Mouse (Mus musculus): ENCODE results near the gene Lrrc8d. TPM values are rescaled to one million over a fixed set of nuclear protein-coding genes. Genes with fewer than 3 reads are reported as not detected.
"Not testable (repeated sequence)": the region's sequence is repeated elsewhere in the genome, so short reads cannot be mapped to it uniquely, and the experiment has no call there.

The Lrrc8d gene
- polyA plus RNA-seq, 1 experiment, result 0.09 TPM

- Histone ChIP-seq H3K36me3 (ENCODE audit: control insufficient read depth) (no peaks in the 10 kb centered on the region), H3K4me3 (replicated peaks) (no peak overlapping the region), H3K9me3 (ENCODE audit: control insufficient read depth, low read length) (no peaks in the 10 kb centered on the region), H3K4me1 (ENCODE audit: control insufficient read depth) (0 out of 2 replicates have a peak, but pooled peaks cover 2% of the 10 kb centered on the region), H3K27me3 (ENCODE audit: control insufficient read depth) (no peaks in the 10 kb centered on the region)
- TF ChIP-seq GATA1 (IDR thresholded peaks at IDR 0.05; ENCODE audit: low read length) (no peak), TAL1 (IDR thresholded peaks at IDR 0.05; ENCODE audit: low read length) (no peak)
Observed at GRCm38 (mm10) chr5:105683912-105684350, 15.8 kb upstream of the Lrrc8d start.

DNA sequence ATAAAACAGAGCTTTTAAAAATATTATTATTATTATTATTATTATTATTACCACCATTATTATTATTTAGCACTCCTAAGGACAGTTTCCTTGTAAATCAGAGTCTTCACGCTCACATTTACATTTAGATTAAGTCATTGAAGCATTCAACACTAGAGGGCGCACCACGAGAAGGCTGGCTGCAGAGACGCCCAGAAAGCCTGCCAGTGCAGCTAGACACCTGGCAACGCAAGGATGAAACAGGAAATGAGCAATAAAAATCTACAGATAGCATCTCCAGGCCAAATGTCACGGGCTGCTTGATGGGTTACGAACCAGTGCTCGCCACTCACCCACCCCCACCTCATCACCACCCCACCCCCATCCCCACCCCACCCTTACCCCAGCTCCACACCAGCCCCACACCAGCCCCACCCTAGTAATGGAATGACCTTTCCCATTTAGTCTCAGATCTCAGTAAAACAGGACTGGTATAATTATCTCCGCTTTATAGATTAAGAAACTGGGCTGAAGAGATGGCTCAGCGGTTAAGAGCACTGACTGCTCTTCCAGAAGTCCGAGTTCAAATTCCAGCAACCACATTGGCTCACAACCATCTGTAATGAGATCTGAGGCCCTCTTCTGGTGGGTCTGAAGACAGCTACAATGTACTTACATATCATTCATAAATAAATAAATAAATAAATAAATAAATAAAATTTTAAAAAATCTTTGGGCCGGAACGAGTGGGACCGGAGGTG is 14.7 kb upstream of the Lrrc8d start:
- Histone ChIP-seq H3K36me3 (ENCODE audit: control insufficient read depth) (no peaks in the 10 kb centered on the region), H3K9me3 (ENCODE audit: control insufficient read depth, low read length) (no peaks in the 10 kb centered on the region), H3K4me3 (replicated peaks) (no peak overlapping the region), H3K27me3 (ENCODE audit: control insufficient read depth) (no peaks in the 10 kb centered on the region), H3K4me1 (ENCODE audit: control insufficient read depth) (0 out of 2 replicates have a peak, but pooled peaks cover 2% of the 10 kb centered on the region)
- TF ChIP-seq TAL1 (IDR thresholded peaks at IDR 0.05; ENCODE audit: low read length) (no peak), GATA1 (IDR thresholded peaks at IDR 0.05; ENCODE audit: low read length) (no peak)

DNA sequence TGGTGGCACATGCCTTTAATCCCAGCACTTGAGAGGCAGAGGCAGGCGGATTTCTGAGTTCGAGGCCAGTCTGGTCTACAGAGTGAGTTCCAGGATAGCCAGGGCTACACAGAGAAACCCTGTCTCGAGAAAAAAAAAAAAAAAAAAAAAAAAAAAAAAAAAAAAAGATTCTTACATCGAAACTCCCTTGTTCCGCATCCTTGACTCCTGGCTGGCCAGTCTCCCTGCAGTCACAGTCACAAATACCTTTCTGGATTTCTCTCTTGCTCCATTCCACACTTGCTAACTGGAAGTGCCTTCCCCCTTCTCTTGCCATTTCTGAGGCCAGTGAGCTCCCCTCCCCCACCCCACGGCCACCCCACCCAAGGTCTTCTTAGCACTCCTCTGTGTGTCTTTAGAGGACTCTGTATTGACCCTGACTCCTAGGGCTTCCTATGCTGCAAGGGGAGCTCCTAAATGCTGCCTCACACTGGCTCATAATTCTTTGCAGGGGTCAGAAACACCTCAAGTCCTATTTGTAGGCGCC is 13.9 kb upstream of the Lrrc8d start:
- H3K4me3 ChIP-seq (replicated peaks); H3K4me1 ChIP-seq (ENCODE audit: control insufficient read depth); H3K36me3 ChIP-seq (ENCODE audit: control insufficient read depth); H3K9me3 ChIP-seq (ENCODE audit: control insufficient read depth, low read length); H3K27me3 ChIP-seq (ENCODE audit: control insufficient read depth): not testable (repeated sequence)

DNA sequence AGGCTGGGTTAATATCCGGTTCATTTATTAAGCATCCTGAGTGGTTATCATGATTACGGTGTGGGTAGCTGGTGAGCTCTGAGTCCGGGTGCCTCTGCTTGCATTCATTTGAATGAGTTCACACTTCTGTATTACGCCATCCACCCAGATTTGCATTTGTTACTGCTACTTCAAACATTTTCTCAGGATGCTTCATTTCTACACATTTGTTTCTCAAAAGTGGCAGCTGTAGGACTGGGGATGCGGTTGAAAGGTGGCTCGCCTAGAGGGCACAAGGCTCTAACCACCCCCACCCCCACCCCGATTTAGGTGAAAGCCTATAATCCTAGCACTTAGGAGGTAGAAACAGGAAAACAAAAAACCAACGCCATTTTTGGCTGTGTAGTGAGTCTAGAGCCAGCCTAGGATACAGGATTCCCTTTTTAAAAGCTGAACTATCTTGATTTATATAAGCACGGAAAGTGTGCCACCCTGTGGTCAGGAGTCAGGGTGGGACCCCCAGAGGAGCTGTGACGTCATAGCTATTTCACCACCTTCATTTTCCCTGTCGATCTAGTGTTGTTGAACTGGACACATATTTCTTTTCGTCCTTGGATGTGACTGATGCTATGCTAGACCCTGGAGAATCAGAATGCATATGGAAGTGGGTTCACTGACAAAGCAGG is 13.3 kb upstream of the Lrrc8d start:
- Histone ChIP-seq H3K9me3 (ENCODE audit: control insufficient read depth, low read length) (no peaks in the 10 kb centered on the region), H3K36me3 (ENCODE audit: control insufficient read depth) (no peaks in the 10 kb centered on the region), H3K4me1 (ENCODE audit: control insufficient read depth) (peaks cover 2% of the 10 kb centered on the region; the same call in 1 of the 2 replicates), H3K27me3 (ENCODE audit: control insufficient read depth) (no peaks in the 10 kb centered on the region), H3K4me3 (replicated peaks) (no peak overlapping the region)
- TF ChIP-seq TAL1 (IDR thresholded peaks at IDR 0.05; ENCODE audit: low read length) (no peak), GATA1 (IDR thresholded peaks at IDR 0.05; ENCODE audit: low read length) (no peak)

- no peak overlapping the region for H3K4me3 ChIP-seq (replicated peaks)
- TF ChIP-seq TAL1 (IDR thresholded peaks at IDR 0.05; ENCODE audit: low read length) (no peak), GATA1 (IDR thresholded peaks at IDR 0.05; ENCODE audit: low read length) (no peak)
- no peaks in the 10 kb centered on the region for H3K9me3 ChIP-seq (ENCODE audit: control insufficient read depth, low read length)
Observed at GRCm38 (mm10) chr5:105690502-105691454, 9.0 kb upstream of the Lrrc8d start.

DNA sequence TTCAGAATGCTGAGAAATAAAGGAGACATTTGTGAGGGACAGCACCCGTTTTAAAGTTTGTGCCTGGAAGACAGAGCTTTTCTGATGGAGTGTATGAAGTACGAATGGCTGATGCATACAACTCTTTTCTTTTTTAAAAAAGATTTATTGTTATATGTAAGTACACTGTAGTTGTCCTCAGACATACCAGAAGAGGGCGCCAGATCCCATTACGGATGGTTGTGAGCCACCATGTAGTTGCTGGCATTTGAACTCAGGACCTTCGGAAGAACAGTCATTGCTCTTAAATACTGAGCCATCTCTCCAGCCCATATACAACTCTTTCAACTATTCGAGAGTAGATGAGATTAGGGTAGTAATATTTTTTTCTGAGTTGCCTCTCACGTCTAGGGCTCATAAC is 8.1 kb upstream of the Lrrc8d start:
- no peak overlapping the region for H3K4me3 ChIP-seq (replicated peaks)
- no peaks in the 10 kb centered on the region for H3K27me3 ChIP-seq (ENCODE audit: control insufficient read depth)
- H3K36me3 ChIP-seq (ENCODE audit: control insufficient read depth), result no peaks in the 10 kb centered on the region
- TF ChIP-seq TAL1 (IDR thresholded peaks at IDR 0.05; ENCODE audit: low read length), result no peak
- TF ChIP-seq GATA1 (IDR thresholded peaks at IDR 0.05; ENCODE audit: low read length), result no peak
- no peaks in the 10 kb centered on the region for H3K9me3 ChIP-seq (ENCODE audit: control insufficient read depth, low read length)
- H3K4me1 ChIP-seq (ENCODE audit: control insufficient read depth), result peaks cover 2% of the 10 kb centered on the region; the same call in 1 of the 2 replicates

More at GRCm38 (mm10) chr5:105690502-105691454, 9.0 kb upstream of the Lrrc8d start:
- Histone ChIP-seq H3K27me3 (ENCODE audit: control insufficient read depth) (no peaks in the 10 kb centered on the region), H3K4me1 (ENCODE audit: control insufficient read depth) (peaks cover 2% of the 10 kb centered on the region; the same call in 1 of the 2 replicates), H3K36me3 (ENCODE audit: control insufficient read depth) (no peaks in the 10 kb centered on the region)

GRCm38 (mm10) chr5:105694339-105694930 is 5.3 kb upstream of the Lrrc8d start:
- H3K9me3 ChIP-seq (ENCODE audit: control insufficient read depth, low read length), result no peaks in the 10 kb centered on the region
- no peaks in the 10 kb centered on the region for H3K36me3 ChIP-seq (ENCODE audit: control insufficient read depth)
- TF ChIP-seq TAL1 (IDR thresholded peaks at IDR 0.05; ENCODE audit: low read length) (no peak), GATA1 (IDR thresholded peaks at IDR 0.05; ENCODE audit: low read length) (no peak)
- H3K27me3 ChIP-seq (ENCODE audit: control insufficient read depth), result peaks cover 16% of the 10 kb centered on the region
- H3K4me1 ChIP-seq (ENCODE audit: control insufficient read depth), result peaks cover 3% of the 10 kb centered on the region
- H3K4me3 ChIP-seq (replicated peaks), result no peak overlapping the region

DNA sequence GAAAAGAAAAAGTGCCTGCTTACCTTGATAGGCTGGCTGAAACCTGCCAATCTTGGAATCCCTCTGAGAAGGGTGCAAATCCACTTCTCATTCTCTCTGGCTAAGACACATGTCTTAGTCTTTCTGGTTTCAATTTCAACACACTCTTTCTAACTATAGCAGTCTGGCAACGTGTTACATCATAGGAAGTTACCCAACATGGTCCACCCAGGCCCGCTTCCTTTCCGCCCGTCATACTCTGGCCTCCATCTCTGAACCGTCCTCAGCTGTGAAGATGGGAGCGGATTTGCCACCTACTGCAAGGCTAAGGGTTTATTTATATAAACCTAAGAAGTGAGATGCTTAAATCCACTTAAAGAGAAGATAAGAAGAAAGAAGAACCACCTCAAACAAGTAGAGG is 3.7 kb upstream of the Lrrc8d start:
- TF ChIP-seq GATA1 (IDR thresholded peaks at IDR 0.05; ENCODE audit: low read length) (no peak), TAL1 (IDR thresholded peaks at IDR 0.05; ENCODE audit: low read length) (no peak)
- H3K4me3 ChIP-seq (replicated peaks), result no peak overlapping the region
- peaks cover 19% of the 10 kb centered on the region for H3K4me1 ChIP-seq (ENCODE audit: control insufficient read depth)
- peaks cover 32% of the 10 kb centered on the region for H3K27me3 ChIP-seq (ENCODE audit: control insufficient read depth)
- no peaks in the 10 kb centered on the region for H3K9me3 ChIP-seq (ENCODE audit: control insufficient read depth, low read length)
- no peaks in the 10 kb centered on the region for H3K36me3 ChIP-seq (ENCODE audit: control insufficient read depth)
